Mouse (Mus musculus) CH12.LX (cell line): Measurements from ENCODE around the gene Gm20695.

ENCODE experiments used
- POLR2A ChIP-seq: IDR thresholded peaks from 2 replicates; pipeline ENCODE4 v1.6.1; 2011; ENCODE audit warnings: low read depth, mild to moderate bottlenecking, improper control_type of control experiment, low read length
- POLR2AphosphoS2 ChIP-seq: IDR thresholded peaks from 2 replicates; pipeline ENCODE4 v1.6.1; 2011; ENCODE audit warnings: low read depth, low read length, improper control_type of control experiment

DNA sequence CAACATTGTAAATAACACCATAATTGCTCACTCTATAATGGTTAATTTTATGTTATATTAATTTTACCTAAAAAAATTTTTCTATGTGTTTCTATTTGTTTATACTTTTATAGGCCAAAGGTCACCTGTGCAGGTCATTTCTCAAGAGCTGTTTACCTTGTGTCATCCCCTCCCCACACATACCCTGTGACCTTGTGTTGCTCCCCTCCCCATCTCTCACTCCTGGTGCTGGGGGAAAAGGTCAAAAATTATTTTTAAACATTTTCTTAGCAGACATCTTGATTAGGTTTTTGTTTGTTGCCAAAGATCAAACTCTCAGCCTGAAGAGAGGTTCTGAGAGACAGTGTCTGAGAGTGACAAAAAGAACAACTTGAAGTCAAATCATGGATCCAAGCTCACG, 40.7 kb upstream of the Gm20695 start:
- TF ChIP-seq POLR2AphosphoS2 = no peak
- TF ChIP-seq POLR2A = no peak
